Mouse (Mus musculus) testis, postnatal 14 days (tissue): ENCODE results near the gene Noct.

Source experiments
- DNase-seq: peaks from one replicate; pipeline ENCODE4 v3.0.0; 2021; ENCODE audit warnings: low spot score

The Noct gene

DNA sequence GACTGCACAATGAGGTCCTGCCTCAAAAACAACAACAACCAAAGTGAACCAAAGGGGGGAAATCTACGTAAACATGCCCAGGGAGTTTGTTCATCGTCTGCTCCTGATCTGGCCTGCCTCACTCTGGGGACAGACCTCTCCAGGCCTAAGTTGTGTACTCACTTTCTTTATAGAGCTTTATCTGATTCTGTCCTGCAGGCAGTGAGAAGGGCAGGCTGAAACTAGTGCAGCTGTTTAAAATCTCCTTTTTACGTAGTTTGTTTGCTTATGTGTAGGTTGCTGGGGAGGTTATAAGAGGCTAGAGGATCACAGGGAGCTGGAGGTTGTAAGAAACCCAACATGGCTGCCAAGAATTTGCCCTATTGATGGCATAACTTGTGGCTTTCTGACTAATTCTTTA is 7.3 kb downstream of the Noct start:
- DNase-seq: no peak

DNA sequence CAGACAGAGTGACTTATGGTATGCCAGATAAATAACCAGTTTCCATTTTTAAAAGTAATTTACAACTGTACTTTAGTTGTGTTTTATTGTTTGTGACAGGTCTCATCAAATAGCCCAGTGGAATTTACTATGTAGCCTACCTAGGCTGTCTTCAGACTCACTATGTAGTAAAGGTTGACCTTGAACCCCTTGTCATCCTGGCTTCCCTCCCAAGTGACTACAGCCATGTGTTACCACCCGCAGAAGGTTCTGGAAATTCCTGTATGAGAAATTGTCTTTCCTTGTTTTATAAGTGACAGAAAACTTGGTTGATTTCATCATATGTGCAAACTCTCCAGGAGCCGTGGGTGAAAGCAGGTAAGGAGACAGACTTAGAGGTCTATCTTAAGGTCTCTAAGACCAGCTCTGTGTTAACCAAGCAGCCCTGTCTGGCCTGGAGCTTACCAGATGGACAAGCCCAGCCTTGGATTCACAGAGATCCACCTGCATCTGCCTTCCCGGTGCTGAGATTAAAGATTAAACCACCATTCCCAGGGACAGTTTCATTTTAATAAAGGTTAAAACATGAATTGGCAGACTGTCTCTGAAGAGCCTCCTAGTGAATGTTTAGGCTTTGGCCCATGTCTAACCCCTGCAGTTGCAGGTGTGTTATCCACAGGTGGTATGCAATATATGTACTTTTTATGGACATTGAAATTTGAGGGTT is 8.1 kb downstream of the Noct start:
- DNase-seq: no peak

DNA sequence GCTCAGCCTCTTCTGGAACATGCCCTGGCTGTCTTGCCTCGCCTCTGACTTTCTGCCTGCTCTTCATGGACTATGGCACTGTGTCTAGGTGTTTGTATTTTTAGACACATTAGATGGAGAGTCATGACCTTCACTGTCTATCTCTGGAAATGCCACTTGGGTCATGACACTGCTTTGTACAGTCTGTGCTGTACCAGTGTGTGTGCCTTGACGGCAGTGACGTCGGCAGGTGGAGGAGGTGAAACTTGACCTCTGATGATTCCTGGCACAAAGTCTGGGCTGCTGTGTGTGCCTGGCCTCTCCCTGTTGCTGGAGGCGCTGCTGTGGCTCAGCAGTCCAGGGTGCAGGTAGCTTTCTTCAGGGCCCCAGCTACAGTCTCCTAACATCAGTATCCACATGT is 9.2 kb downstream of the Noct start:
- DNase-seq: no peak

DNA sequence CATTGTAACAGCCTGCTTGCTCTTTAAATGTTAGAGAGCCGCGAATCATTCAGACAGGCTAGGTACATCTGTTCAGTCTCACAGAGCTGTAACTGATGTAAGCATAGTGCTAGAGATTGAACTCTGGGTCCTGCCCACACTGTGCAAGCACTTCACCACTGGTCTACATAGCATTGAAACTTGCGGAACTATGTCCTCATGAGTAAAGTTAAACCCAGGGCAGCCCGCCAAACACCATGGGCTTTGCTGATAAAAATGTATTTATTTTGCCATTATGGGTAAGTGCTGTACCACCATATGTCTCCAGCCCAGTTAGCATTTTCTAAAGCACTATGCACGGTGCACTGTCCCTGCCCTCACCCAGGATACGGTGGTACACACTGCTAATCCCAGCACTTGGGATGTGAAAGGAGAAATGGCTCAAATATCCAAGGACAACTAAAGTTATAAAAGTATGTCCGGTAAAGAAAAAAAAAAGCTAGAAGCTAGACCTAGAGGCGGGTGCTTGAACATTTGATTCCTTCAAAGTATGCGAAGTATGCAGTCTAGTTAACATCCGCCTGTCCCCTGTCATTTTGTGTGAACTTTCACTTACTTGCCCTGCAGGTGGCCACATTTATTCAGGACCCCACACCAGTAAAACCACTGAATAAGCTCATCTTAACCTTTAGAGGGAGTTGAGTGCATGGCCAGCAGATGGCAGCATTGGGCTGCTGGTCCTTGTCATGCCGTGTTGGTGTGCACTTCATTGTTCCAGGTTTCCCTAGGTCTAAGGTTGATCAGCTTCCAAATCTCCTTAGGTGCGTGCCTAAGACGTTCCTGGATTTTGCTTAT is 9.9 kb downstream of the Noct start:
- DNase-seq: peak; percentile 52

DNA sequence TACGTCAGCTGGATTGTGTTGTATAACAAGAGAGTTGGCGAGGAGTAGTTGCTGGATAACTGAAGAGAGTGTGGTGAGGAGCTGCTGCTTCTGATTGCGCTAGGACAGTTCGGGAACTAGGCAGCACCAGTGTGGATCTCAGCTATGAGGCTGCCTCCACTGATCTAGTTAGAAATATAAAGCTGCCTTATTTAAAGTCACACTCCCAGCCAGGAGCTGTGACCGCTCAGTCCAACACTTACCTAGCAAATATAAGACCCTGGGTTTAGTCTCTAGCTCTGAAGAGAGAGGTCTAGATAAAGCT is 10.5 kb downstream of the Noct start:
- no peak for DNase-seq

DNA sequence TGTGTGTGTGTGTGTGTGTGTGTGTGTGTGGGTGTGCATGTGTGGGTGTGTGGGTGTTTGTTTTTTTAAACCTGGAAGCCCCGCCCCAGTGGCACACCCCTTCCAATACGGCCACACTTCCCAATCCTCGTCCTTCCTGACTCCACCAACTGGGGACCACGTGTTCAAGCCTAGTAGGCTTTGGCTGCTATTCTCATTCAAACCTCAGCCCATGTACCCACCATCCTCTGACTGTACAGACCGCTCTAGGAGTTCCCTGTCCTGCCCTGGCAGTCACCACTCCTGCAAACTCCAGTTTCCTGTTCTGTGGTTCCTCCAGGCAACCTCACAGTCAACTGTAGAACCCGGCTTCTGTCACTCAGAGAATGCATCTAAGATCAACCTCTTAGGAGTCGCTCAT is 14.3 kb downstream of the Noct start:
- no peak for DNase-seq

DNA sequence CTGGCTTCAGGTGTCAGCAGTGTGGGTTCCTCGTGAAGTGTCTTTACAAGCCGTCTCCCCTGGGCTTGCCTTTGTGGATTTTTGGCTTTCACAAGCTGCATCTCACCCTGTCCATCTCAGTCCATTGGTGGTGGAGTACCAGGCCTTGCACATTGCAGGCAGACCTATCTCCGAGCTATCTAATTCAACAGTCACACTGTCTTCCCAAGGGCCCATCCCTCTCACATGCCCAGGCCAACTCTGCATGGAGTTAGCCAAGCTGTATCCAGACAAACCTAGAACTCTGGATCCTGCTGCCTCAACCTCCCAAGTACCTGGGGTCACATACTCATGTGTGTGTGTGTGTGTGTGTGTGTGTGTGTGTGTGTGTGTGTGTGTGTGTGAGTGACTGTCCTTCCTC is 15.3 kb downstream of the Noct start:
- no peak for DNase-seq

DNA sequence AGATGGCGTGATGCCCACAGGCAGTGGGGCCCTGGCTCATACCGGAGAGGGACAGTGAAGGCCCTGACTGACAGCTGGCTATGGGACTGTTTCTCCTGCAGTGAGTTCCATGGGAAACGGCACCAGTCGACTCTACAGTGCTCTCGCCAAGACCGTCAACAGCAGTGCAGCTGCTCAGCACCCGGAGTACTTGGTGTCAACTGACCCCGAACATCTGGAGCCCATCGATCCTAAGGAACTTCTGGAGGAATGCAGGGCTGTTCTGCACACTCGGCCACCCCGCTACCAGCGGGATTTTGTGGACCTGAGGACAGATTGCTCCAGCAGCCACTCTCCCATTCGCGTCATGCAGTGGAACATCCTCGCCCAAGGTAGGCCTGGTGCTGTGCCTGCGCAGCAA is 23.5 kb downstream of the Noct start:
- peak; percentile 37 for DNase-seq

DNA sequence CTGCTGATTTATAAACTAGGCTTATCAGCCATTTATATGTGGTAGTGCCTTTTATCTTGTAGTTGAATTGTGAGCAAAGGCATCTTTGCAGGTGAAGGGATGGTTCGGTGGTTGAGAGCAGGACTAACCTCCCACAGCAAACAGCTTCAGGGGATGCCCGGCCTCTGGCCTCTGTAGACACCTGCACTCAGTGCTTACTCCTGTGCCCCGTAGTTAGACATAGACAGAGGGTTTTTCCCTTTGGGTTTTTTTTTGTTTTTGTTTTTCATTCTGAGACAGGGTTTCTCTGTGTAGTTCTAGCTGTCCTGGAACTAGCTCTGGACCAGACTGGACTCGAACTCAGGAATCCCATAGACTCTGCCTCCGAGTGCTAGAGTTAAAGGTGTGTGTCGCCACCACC is 24.4 kb downstream of the Noct start:
- DNase-seq: no peak

DNA sequence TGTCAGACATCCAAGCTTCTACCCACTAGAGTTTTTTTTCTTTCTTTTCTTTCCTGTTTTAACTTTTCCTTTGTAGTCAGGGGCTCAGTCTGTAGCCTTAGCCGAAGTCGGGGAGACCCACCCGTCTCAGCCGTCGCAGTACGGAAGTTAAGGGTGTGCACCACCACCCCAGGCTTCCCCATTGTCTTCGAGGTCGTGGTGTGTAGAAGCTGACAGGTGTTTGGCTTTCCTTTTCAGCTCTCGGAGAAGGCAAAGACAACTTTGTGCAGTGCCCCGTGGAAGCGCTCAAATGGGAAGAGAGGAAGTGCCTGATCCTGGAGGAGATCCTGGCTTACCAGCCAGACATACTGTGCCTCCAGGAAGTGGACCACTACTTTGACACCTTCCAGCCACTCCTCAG is 25.2 kb downstream of the Noct start:
- no peak for DNase-seq

DNA sequence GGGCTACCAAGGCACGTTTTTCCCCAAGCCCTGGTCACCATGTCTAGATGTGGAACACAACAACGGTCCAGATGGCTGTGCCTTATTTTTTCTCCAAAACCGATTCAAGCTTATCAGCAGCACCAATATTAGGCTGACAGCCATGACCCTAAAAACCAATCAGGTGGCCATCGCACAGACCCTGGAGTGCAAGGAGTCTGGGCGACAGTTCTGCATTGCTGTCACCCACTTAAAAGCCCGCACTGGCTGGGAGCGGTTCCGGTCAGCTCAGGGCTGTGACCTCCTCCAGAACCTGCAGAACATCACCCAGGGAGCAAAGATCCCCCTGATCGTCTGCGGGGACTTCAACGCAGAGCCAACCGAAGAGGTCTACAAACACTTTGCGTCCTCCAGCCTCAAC is 25.6 kb downstream of the Noct start:
- no peak for DNase-seq

DNA sequence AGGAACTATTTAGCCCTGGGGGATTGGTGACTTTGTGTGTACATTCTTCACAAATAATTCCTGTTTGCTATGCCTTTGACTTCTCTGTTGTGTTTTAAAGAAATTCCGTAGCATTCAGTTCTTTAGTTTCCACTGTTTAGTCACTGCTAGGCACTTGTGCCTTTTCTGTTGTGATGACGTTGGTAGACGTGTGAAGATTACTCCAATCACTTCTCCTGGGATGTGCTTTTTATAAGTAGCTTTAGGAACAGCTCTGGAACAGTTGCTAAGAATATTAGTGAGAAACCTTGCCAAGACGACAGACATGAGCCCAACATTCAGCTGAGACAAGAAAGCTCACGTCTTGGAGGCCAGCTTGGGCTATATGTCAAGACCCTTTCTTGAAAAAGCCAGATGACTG is 26.8 kb downstream of the Noct start:
- DNase-seq: no peak

DNA sequence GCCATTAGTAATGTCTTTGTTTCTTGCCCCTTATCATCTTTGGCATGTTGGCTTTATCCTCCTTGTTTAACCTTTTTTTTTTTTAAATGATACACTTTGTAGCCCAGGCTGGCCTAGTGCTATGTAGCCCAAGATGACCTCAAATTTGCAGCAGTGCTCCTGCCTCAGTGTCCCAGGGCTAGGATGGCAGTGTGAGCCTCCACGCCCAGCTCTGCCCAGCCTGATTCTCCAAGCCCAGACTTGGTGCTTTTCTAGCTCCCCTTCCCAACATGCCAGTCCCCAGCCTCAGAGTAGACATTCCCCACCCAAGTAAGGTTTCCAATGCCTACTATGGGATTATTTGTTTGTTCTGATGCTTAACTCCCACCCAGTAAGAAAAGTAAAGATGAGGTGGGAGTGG is 28.0 kb downstream of the Noct start:
- DNase-seq: no peak

DNA sequence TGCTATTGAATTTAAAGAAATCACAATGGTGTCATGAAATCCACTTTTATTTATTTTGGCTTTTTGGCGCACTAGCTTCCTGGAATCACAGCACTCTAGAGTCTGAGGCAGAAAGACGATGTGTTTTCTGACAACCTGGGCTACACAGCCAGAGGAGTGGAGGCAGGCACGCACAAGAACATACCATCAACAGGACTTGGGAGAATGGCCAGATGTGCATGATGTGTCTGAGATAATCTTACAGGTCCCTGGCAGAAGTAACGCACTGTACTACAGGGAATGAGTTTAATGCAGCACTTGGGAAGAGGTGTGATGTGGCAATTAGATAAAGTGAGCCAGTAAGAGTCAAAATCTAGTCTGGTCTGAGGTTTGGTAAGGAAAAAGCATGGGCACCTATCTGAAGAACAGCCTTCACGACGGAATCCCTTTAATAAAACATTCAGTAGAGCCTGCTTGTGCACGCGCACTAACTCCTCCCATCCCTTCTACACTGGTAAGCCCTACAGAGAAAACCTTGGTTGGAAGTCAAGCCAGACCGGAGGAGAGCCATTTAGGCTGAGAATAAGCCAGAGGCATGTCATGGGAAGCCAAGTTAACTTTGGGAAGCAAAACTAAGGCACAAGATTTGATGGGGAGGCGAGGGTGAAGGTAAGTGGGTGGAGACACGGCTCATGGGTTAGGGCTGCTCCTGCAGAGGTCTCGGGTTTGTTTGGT is 28.6 kb downstream of the Noct start:
- no peak for DNase-seq

DNA sequence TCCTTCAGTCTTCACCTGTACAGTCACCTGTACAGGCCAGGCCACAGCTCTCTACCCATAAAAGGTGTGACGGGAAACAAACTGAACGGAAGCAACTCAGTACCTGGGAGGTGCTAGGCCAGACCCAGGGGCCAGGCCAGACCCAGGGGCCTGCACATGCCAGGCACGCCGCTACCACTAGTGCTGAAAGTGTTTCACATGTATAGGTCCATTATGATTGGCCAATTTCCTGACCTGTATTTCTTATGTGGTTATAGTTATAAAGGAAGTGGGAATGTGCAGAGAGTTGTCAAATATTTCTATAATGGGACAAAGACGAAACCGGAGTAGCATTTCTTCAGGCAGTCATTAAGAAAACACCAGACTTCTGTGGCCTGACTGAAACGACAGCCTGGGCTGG is 30.5 kb downstream of the Noct start:
- no peak for DNase-seq

DNA sequence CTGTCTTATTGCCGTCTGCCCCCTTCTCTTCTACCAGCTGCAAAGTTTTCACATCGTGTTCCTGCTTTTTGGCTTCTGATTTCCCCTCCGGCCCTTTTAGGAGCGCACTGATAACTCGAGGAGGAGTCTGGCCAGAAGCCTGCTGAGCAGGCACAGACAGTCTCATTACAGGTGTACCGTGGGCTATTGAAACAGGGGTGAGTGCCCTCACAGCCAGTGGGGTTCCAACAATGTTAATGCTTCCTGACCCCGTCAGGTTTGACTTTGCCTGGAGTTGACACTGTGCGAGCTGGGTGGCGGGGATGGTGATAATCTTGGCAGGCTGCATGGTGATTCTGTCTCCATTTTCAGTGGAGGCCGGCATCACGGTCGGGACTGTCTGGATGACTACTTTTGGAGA is 32.2 kb downstream of the Noct start:
- DNase-seq: no peak

DNA sequence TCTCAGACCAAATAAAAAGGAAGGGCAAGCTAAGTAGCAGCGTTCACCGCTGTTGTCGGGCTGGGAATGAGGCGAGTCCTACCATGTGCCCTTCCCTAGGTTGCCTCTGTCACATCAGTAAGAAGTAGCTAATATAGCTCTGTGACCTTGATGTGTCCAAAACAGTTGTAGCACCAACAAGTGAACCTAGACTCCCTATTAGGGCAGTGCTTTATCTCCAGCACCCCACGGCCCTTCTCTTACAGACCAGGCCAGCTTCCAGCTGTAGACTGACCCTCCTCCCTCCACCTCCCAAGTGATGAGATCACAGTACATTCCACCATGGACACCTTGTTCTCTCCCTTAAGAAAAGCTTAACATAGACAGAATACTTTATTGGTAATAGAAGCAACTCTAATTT is 33.8 kb downstream of the Noct start:
- peak; percentile 71 for DNase-seq

DNA sequence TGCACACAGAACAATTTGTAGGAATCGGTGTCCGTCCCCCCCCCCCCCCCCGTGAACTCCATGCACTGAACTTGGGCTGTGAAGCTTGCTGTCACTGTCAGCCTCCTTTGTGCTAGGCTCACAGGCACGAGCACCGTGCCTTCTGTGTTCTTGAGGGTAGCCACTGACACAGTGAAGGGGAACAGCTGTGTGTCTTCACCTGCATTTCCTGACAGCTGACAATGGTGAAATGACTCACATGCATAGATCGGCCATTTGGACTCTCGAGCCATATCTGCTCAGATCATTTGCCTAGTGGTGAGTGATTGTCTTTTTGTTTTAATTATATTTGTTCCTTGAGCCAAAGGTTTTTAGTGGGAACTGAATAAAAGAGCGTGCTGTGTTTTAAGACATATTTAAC is 38.7 kb downstream of the Noct start:
- no peak for DNase-seq

DNA sequence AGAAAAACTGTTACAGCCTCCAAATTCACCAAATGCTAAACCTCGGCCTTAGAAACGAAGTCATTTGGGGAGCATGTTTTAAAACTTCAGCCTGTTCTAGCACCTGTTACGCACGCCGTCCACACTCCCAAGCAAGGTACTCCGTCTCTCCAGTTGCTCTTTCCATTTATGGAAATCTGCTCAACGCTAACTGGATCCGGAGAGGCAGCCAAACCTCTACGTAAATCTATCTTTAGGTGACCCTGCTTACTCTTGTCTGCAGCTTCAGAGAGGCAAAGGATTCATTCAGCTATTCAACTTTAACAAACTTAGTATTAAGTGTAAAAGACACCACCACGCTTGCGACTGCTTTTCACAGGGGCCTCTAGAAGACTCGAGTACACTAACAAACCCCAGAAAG is 44.2 kb downstream of the Noct start:
- no peak for DNase-seq

DNA sequence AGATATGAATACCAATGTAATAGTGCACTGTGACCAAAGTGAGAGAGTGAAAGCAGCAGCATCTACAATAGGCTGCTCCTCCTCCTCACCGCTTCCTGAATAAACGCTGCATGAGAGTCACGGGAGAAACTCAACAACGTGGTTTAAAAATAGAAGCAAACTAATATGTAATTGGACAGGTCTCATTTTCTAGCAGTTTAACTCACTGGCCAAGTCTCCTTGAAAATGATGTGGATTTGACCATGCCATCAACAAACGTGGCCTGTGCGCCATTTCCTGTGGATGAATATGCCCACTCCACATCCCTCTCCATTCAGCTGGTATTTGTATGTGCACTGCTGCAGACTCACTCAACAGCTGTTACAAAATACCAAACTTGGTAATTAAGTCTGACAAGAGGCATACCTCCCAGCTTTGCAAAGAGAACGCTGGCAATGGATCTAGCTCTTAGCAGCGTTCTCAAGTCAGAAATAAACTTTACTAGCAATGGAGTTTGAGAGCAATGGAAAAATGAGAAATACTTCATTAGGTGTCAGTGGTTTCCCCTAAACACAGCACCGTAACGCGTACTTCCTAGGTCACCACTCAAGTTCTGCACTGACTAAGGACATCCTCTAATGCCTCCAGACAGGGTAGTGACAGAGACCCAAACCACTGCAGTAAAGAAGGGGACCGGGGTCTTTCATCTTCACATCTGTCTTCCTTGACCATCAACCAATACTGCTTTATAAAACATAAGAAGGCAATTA is 46.0 kb downstream of the Noct start:
- DNase-seq: no peak

DNA sequence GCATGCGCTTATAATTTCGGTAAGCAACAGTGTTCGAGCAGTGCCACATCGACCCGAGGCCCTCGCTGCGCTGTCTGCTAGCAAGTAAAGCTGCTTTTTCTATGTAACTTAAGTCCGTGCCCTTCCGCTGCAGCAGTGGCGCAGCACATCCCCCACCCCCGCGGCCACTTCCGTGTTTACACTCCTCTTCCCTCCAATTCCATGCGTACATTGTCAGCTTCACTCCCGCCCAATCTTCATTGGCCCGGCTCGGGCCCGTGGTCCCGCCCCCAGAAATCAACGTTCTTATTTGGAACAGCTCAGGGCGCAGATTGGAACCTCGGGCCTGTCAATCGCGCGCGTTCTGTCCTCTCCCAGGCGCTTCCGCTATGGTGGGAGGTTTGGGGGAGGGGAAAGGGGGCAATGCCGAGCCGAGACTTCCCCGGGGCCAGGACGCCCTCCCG is 51.7 kb downstream of the Noct start:
- peak; percentile 99 for DNase-seq

DNA sequence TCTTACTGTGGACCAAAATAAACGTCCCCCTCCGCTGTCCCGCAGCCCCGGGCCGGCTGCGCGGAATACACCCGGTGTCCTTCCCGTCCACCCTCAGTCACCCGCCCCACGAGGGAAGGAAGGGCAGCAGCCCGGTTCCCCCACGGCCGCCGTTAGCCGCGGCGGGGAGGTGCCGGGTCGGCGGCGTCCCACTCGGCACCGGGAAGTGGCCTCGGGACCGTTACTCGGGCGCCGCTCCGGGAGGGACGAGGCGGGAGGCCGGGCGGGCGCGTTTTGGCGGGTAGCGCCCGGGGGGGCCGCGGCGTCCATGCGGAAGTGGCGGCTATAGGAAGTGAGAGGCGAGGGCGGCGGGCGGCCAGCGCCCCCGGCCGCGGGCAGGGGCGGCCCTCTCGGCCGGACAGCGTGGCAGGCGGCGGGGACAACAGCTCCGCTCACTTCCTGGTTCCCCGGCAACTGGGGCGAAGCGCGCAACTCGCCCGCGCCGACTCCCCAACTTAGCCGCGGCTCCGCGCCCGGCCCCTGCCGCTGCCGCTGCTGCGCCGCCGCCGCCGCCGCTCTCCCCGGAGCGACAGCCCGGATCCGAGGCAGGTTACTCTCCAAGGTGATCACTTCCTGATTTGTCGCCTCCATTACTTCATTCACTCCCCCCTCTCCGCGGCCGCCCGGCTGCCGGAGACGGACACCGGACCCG is 52.3 kb downstream of the Noct start:
- DNase-seq: peak; percentile 76
